In genomic region chr14:18511094-18511493, GRCm38 (mm10) we compare ENCODE assay signal across 8 mouse cellular contexts.
DNase-seq lines count a peak whose midpoint lies in the region; ATAC-seq and TF ChIP-seq lines count a peak whose summit lies in the region.
"Had no signal": no experiment of that assay in that cellular context is flagged by ENCODE, and none has a peak within 500 bp of the region (broad histone marks: within the 10 kb centered on the region; RNA-seq: fewer than 3 reads in every experiment).

No protein-coding gene starts in this region.

- in situ Hi-C loops in ES-E14 (cut with MboI; ENCODE audit: low sequenced_read_pairs in 2 of 2, unreplicated experiment in 2 of 2): loop anchor here in 1 of 2 experiments (25.0 kb wide), 1 partner anchor 526 kb away; no protein-coding TSS in a partner anchor

- DNase-seq in kidney, adult 8-10 months: no peak
- peak; percentile 37 for DNase-seq in ES-E14 (ENCODE audit: low read depth, low spot score)
- DNase-seq in midbrain, postnatal 0 days (ENCODE audit: low spot score): peak; percentile 5
- DNase-seq in layer of hippocampus, adult 9-11 months: no peak
- DNase-seq in yolk sac, embryonic 10.5 days (ENCODE audit: low spot score): no peak
- DNase-seq: cerebellum, adult 11 months had no signal

- peak; percentile 71; the same call in 1 of the 2 replicates for ATAC-seq in kidney, embryonic 16.5 days (ENCODE audit: low FRiP score, low TSS enrichment)
- 0 out of 2 replicates have a peak, but pooled peaks have one; percentile 47 for ATAC-seq in common myeloid progenitor, adult 5-6 weeks (replicated peaks; ENCODE audit: low read depth, poor library complexity, severe bottlenecking)
- ATAC-seq in midbrain, postnatal 0 days (ENCODE audit: low FRiP score): no peak

- H3K9ac ChIP-seq in kidney, embryonic 16.5 days (replicated peaks; ENCODE audit: low read length): no peak overlapping the region
- no peak overlapping the region for H3K9ac ChIP-seq in ES-E14 (ENCODE audit: insufficient read depth, low read depth, low read length, poor library complexity, severe bottlenecking)
- no peak overlapping the region for H3K9ac ChIP-seq in midbrain, postnatal 0 days (replicated peaks; ENCODE audit: low read length, poor library complexity, severe bottlenecking)

- no peak overlapping the region for H3K4me2 ChIP-seq in kidney, embryonic 16.5 days (replicated peaks; ENCODE audit: low read depth, low read length)
- H3K4me2 ChIP-seq in midbrain, postnatal 0 days (ENCODE audit: low read depth, low read length, poor library complexity, severe bottlenecking): no peak overlapping the region

- no peaks in the 10 kb centered on the region for H3K27me3 ChIP-seq in kidney, embryonic 16.5 days (ENCODE audit: insufficient read depth, low read length)
- H3K27me3 ChIP-seq in midbrain, postnatal 0 days (ENCODE audit: insufficient read depth, low read length): no peaks in the 10 kb centered on the region

- no peak overlapping the region for H3K27ac ChIP-seq in kidney, embryonic 16.5 days (ENCODE audit: low read length)
- H3K27ac ChIP-seq in ES-E14 (ENCODE audit: insufficient read depth, low read depth, low read length, poor library complexity, severe bottlenecking): no peak overlapping the region
- H3K27ac ChIP-seq in midbrain, postnatal 0 days (ENCODE audit: low read depth, low read length): no peak overlapping the region

- no peaks in the 10 kb centered on the region for H3K9me3 ChIP-seq in kidney, embryonic 16.5 days (ENCODE audit: low read length)
- H3K9me3 ChIP-seq in ES-E14 (ENCODE audit: control insufficient read depth, insufficient read depth, low read depth, low read length): no peaks in the 10 kb centered on the region
- no peaks in the 10 kb centered on the region for H3K9me3 ChIP-seq in midbrain, postnatal 0 days (ENCODE audit: low read length)

- H3K4me3 ChIP-seq in kidney, embryonic 16.5 days (ENCODE audit: low read length): no peak overlapping the region
- no peak overlapping the region for H3K4me3 ChIP-seq in ES-E14 (ENCODE audit: insufficient read depth in 1 of 2, low read depth in 1 of 2, low read length in 2 of 2, poor library complexity in 1 of 2, severe bottlenecking in 1 of 2)
- H3K4me3 ChIP-seq in midbrain, postnatal 0 days (ENCODE audit: low read depth, low read length): no peak overlapping the region

- H3K4me1 ChIP-seq in kidney, embryonic 16.5 days (ENCODE audit: insufficient read depth, low read length): no peaks in the 10 kb centered on the region
- H3K4me1 ChIP-seq in ES-E14 (ENCODE audit: control insufficient read depth in 2 of 2, insufficient read depth in 2 of 2, low read length in 2 of 2, poor library complexity in 1 of 2): no peaks in the 10 kb centered on the region
- no peaks in the 10 kb centered on the region for H3K4me1 ChIP-seq in midbrain, postnatal 0 days (ENCODE audit: insufficient read depth, low read length)

- no peaks in the 10 kb centered on the region for H3K36me3 ChIP-seq in kidney, embryonic 16.5 days (ENCODE audit: insufficient read depth, low read length)
- no peaks in the 10 kb centered on the region for H3K36me3 ChIP-seq in ES-E14 (ENCODE audit: control insufficient read depth, insufficient read depth, low read length, poor library complexity, severe bottlenecking)
- H3K36me3 ChIP-seq in midbrain, postnatal 0 days (ENCODE audit: insufficient read depth, low read length): no peaks in the 10 kb centered on the region

- TF ChIP-seq CTCF in midbrain, postnatal 0 days (IDR thresholded peaks at IDR 0.05): peak; percentile 39

TF ChIP-seq in ES-E14, 5 proteins besides CTCF, POLR2A, EP300 and RAD21:
- TF ChIP-seq ZNF384 (IDR thresholded peaks at IDR 0.05; ENCODE audit: low read depth, low read length) (no peak), HCFC1 (IDR thresholded peaks at IDR 0.05; ENCODE audit: borderline replicate concordance, insufficient read depth, low read length) (no peak), CHD2 (IDR thresholded peaks at IDR 0.05; ENCODE audit: low read depth, low read length) (no peak), ZC3H11A (IDR thresholded peaks at IDR 0.05; ENCODE audit: borderline replicate concordance, low read depth, low read length) (no peak), MAFK (IDR thresholded peaks at IDR 0.05; ENCODE audit: insufficient read depth, low read depth, low read length) (no peak)
TF ChIP-seq in ES-E14: peak in this region for 0.

Comparison
In these comparisons a context has a peak if more than half of its experiments do, and no peak if none do; other contexts are left out.
1. DNase-seq: peak in ES-E14 (single experiment) and midbrain, postnatal 0 days (single experiment); none in kidney, adult 8-10 months (0 of 2), layer of hippocampus, adult 9-11 months (single experiment) and yolk sac, embryonic 10.5 days (single experiment).